In genomic region chrX:98722991-98723390, GRCm38 (mm10) we compare ENCODE assay signal across 20 mouse cellular contexts.
"Had no signal": no experiment of that assay in that cellular context is flagged by ENCODE, and none has a peak within 500 bp of the region (broad histone marks: within the 10 kb centered on the region; RNA-seq: fewer than 3 reads in every experiment).

No protein-coding gene starts in this region.

- H3K36me3 ChIP-seq: kidney, embryonic 15.5 days; limb, embryonic 12.5 days; limb, embryonic 15.5 days; liver, embryonic 15.5 days; lung, embryonic 15.5 days had no signal

- H3K4me2 ChIP-seq: kidney, embryonic 15.5 days; limb, embryonic 12.5 days; limb, embryonic 15.5 days; liver, embryonic 11.5 days; liver, embryonic 15.5 days; lung, embryonic 15.5 days; midbrain, embryonic 11.5 days had no signal

- H3K27ac ChIP-seq: kidney, embryonic 15.5 days; limb, embryonic 12.5 days; limb, embryonic 15.5 days; liver, embryonic 15.5 days; lung, embryonic 15.5 days; stomach, postnatal 0 days had no signal

- H3K27me3 ChIP-seq: kidney, embryonic 15.5 days; limb, embryonic 12.5 days; limb, embryonic 15.5 days; liver, embryonic 15.5 days; lung, embryonic 15.5 days had no signal

- H3K9ac ChIP-seq: kidney, embryonic 15.5 days; limb, embryonic 12.5 days; limb, embryonic 15.5 days; liver, embryonic 15.5 days; lung, embryonic 15.5 days had no signal

- H3K4me1 ChIP-seq: kidney, embryonic 15.5 days; limb, embryonic 12.5 days; limb, embryonic 15.5 days; liver, embryonic 15.5 days; lung, embryonic 15.5 days had no signal

- H3K4me3 ChIP-seq: kidney, embryonic 15.5 days; limb, embryonic 12.5 days; limb, embryonic 15.5 days; liver, embryonic 15.5 days; lung, embryonic 15.5 days had no signal

- DNase-seq: kidney, adult 8-10 months; kidney, postnatal 10 days; left cerebral cortex, postnatal 4 days; lung, adult 18-20 months; lung, postnatal 14 days; lung, postnatal 4 days; midbrain, embryonic 14.5 days; right cerebral cortex, adult 18-20 months; right cerebral cortex, postnatal 14 days; right cerebral cortex, postnatal 4 days; thymus, adult 18-20 months; thymus, postnatal 36 days had no signal

- H3K9me3 ChIP-seq: kidney, embryonic 15.5 days; limb, embryonic 12.5 days; limb, embryonic 15.5 days; liver, embryonic 15.5 days; lung, embryonic 15.5 days had no signal
